Mouse (Mus musculus): ENCODE data around the gene Tent4a.

GRCm38 (mm10) chr13:69576676-69577075 lies 42.3 kb upstream of the Tent4a start:
- no peak for TF ChIP-seq E2F4 (IDR thresholded peaks at IDR 0.05; ENCODE audit: insufficient replicate concordance, low read depth, low read length)
- TF ChIP-seq USF1 (IDR thresholded peaks at IDR 0.05; ENCODE audit: low read depth, low read length), result no peak
- TF ChIP-seq CTCF (conservative IDR thresholded peaks at IDR 0.05 in 1 of 2, IDR thresholded peaks at IDR 0.05 in 1 of 2; ENCODE audit: low read depth in 2 of 2, low read length in 2 of 2), result no peak
- no peak for TF ChIP-seq CHD1 (IDR thresholded peaks at IDR 0.05; ENCODE audit: low read depth, low read length)
- no peak for TF ChIP-seq POLR2A (IDR thresholded peaks at IDR 0.05; ENCODE audit: low read depth, low read length)
- no peak for TF ChIP-seq PAX5 (IDR thresholded peaks at IDR 0.05; ENCODE audit: low read length)
- TF ChIP-seq EP300 (IDR thresholded peaks at IDR 0.05; ENCODE audit: low read length), result no peak
- no peak for TF ChIP-seq NELFE (IDR thresholded peaks at IDR 0.05; ENCODE audit: low read depth, low read length)
- no peak for TF ChIP-seq MAX (IDR thresholded peaks at IDR 0.05; ENCODE audit: low read length)
- no peak for TF ChIP-seq RAD21 (IDR thresholded peaks at IDR 0.05; ENCODE audit: low read depth, low read length)

Data from CH12.LX (cell line).